Mouse (Mus musculus) thymus, postnatal 10 days (tissue): Measurements from ENCODE around the gene Lmx1a.

Experiments
- DNase-seq, 2 experiments: peaks; one replicate each; pipeline ENCODE4 v3.0.0; 2021; ENCODE audit warnings: low spot score in 2 of 2

Gene Lmx1a

DNA sequence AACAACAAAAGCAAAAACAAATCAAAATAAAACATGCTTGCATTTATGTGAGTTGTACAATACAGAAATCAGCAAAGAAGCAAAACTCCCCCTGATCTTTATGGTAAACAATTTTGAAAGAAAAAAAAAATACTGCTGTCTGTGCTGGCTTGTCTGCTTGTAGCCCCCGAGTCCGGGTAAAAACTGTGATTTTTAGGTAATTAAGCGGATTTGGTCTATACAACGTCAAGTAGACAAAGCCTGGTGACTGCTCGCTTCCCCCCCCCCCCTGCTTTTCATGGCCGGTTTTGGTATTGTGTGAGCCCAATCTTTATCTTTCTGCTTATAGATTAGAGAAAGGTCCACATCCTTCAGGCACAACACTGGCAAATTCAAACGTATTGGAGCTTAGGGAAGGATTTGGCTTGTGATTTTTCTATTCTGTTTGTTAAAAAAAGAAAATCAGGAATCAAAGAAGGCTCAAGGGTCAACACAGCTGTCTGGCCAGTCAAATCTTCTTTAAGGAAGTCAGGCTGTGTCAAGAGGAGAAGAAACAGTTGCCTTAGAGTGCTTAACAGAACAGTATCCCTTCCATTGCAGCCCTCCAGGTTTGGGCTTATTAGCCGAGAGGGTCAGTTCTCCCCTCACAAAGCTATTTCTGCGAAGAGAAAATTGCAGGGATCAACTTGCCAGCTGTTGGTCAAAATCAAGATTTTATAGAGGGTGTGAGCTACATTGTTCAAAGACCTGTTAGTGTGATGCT is 4.6 kb downstream of the Lmx1a start:
- DNase-seq = no peak

DNA sequence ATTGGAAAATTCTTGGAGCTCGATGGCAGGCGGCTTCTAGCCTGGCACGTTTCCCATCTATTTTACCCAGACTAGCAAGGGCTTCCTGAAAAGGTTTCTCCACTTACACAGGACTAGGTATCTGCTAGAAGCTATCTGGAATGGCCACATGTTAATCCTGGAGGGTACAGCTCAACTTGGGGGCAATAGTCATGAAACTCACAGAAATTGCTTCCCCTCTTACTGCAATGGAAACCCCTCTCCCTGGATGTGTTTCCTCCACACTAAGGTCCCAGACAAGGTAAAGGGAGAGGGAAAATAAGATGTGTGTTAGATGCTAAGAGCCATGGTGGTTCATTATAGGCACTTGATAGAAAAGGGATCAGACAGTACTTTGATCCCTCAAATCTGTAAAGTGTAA is 5.7 kb downstream of the Lmx1a start:
- DNase-seq = no peak

DNA sequence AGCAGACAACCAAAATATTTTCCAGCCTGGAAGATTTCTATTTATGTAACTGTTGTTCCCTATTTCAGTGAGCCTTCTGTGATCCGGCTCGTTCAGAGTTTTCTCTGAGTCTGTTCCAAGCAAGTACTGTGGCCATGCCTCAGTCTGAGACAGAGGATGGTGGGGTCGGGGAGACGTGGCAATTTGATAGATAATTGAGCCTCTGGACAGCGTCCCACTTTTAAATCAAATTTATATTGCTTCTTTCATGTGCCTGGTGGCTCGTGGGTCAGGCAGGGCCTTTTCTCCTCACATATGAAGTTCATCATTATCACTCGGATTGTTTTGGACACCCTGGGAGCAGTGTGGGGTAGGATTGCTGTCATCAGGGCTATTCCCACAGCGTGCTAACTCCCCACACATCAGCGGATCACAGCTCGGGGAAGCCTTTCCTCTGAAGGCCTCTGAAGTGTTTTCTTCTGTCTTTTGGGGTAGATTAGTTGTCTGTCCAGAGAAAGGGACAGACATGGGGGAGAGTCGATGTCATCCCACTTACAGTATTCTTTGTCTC is 6.9 kb downstream of the Lmx1a start:
- no peak for DNase-seq

DNA sequence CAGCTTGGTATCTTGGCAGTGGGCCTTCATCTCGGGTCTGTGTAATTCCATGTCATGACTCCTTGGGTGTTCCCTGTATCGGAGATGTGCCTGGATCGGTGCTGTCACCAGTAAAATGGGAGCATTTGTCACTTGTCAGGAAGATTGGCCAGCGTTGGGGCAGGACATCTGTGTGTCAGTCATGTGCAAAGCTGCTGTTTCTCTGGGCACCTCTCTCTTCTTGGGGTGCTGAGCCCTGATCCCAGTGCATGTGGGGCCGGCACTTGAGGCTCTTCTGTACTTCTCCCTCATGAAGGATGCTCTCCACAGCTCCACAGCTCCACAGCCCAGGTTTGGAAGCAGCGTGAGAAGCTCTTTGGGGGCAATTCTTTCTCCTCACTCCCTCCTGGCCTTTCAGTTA is 10.7 kb downstream of the Lmx1a start:
- no peak for DNase-seq

DNA sequence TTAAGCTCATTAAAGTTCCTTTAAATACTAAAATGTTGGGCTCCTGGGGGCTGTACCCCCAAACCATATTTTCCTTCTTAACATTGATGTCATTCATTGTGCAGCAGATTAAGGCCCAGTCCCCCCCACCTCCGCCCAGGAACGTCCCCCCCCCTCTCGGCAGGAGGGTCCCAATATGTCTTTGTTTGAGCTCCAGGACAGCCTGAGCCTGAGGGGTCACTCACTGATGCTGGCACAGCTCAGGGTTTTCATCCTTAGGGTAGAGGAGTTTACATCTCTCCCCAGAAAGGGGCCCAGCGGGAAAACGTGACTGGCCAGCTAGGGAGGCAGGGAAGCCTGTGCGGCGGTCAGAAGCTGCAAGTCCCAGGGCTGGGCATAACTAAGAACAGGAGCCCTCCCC is 11.2 kb downstream of the Lmx1a start:
- DNase-seq = no peak

DNA sequence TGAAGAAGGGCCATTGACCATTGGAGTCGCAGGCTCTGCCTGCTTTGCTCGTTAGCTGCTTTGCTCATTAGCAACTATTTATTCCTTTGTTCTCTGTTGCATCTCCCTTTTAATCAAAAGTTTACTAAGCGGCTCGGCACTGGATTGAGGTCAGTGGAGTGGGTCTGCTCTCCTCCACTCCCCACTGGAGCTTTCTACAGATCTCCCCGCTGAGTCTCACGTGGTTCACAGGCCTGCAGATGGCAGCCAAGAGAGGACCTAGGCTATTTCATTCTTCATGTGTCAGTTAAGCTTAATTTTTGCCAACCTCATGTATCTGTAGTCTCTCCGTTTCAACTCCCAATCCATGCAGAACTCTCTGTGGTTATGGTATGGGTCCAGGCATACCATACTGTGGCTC is 16.5 kb downstream of the Lmx1a start:
- no peak for DNase-seq

DNA sequence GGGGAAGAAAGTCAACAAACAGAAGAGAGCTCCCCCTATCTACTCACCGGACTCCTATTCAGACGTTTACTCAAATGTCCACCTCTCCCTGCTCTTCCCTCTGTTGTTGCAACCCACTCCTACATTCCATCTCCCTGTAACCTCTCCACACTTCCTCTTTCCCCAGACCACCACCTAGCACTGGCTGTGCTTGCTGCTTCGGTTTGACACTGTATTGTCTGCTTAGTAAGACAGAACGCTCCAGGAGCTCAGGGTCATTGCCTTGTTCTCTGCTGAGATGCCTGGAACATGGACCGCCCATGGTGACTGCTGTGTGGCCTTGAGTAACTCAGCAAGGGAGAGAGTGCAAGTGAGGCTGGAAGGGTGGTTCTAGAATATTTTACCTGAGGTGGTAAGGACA is 19.7 kb downstream of the Lmx1a start:
- no peak for DNase-seq

DNA sequence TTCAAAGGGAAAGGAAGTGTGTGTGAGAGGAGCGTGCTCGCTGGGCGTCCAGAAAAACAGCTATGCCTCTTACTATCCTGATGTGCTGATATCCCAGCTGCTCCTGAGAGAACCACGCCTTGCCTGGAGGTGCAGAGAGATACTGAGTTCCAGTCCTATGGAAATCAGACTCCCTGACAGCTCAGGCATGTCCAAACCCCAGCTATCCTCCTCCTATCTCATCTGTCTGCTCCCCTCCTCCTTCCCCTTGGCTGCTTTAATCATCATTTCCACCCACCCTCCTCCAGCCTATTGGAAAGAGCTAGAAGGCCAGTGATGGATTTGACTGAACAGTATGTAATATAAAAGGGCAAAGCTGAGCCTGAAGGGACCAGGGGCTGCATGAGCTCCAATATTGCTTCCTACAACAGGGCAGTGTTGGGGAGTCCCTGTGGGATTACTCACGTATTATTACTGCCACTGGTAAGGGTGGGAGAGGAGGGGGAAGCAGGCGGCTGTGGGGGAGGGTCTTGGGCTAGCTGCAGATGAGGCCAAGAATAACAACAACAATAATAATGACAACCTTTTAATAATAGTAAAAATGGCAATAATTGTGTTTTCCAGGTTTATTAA is 26.8 kb downstream of the Lmx1a start:
- DNase-seq = no peak

DNA sequence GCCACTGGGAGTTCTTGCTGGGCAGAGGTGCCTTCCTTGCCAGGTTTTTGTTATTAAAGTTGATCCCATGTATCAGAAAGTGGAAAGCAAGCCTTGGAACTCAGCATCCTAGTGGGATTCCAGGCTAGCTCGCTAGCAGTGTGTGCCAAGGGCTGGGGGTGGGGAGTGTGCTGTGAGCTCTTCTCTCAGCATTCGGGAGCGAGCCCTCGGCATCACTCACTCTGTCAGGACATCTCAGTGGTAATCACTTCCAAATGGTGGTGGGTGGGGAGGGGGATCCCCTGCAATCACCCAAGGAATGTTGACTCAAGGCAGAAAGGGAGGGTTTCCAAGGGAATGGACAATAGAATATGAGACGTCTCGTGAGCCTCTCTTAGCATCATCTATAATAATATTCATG is 45.4 kb downstream of the Lmx1a start:
- no peak for DNase-seq

DNA sequence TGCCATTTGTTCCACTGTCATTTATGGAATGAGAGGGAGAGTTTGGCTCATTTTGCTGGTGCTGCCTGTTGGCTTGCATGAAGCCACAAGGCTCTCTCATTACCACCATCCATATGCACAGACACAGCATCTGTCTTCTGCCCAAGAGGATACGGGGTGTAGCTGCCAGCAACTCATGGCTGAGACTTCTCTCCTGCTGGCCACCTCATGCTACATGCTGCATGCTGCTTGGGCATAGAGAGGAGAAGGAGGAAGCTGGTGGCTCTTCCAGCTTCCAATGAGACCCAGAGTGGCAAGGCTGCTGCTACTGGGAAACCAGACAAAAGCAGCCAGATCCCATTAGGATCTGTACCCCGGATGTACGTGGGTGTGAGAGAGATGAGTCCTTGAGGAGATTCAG is 47.8 kb downstream of the Lmx1a start:
- DNase-seq = no peak

DNA sequence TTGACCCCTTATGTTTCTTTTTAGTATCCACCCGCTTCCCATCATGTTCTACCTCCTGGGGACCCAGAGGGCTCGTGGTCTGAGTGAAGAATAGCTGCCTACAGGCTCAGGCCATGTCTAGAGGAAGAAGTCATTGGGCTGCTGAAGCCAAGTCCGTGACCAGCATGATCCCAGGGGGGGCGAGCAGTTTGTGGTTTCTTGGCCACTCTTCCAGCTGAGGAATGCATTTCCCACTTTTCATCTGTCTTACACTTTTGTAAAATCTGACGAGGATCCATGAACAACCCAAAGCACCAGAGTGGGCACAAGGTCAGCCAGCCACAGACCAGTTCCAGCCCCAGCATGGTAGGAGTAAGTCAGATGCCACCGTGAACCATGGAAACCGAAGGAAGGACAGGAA is 50.2 kb downstream of the Lmx1a start:
- DNase-seq = no peak

DNA sequence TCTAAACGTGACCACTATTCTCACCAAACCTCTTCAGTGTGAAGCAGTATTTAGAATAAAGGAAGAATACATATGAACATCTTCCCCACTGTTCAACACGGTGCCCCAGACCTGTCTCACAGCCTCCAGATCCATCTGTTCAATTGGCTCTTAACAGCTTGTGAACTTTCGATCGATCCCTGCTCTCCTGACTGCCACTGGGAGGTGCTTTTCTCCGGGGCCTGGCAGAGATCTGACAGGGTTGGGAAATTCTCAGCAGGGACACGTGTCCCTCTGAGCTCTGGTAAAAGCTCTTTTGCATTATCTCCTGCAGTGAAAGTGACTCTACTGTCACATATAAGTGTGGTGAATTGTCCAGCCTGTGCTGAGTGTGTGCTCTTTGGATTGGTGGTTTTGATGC is 57.6 kb downstream of the Lmx1a start:
- no peak for DNase-seq

DNA sequence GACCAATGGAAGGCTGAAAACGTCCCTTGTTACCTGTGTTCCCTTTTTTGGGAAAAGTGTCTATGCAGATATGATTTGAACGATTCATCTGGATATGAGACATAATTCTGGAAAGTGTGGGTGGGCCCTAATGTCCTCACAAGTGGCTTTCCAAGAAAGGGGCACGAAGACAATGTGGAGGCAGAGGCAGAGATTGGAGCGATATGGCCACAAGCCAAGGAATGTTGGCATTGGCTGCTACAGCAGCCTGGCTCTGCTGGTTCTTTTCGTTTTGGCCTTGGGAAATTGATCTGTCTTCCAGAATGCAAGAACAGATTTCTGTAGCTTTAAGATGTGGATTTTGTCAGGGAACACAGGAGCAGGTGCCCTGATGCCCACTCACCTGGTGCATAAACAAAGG is 63.6 kb downstream of the Lmx1a start:
- no peak for DNase-seq

DNA sequence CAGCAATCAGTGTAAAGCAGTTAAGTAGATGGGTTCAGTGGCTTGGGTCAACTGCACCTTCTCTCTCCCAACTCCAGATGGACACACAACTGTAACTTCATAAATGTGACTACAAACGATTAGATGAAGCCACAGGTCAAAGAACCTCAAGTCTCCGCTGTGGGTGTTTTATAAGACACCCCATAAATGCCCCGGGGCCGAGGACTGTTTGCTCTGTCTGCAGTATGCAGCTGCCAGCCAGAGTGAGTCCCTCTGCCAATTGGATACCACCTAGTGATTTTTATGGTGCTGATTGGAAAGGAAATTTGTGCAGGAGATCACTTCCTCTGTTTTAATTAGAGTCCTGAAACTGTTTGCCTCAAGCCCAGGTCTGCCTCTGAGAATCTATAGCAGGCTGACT is 65.0 kb downstream of the Lmx1a start:
- no peak for DNase-seq

DNA sequence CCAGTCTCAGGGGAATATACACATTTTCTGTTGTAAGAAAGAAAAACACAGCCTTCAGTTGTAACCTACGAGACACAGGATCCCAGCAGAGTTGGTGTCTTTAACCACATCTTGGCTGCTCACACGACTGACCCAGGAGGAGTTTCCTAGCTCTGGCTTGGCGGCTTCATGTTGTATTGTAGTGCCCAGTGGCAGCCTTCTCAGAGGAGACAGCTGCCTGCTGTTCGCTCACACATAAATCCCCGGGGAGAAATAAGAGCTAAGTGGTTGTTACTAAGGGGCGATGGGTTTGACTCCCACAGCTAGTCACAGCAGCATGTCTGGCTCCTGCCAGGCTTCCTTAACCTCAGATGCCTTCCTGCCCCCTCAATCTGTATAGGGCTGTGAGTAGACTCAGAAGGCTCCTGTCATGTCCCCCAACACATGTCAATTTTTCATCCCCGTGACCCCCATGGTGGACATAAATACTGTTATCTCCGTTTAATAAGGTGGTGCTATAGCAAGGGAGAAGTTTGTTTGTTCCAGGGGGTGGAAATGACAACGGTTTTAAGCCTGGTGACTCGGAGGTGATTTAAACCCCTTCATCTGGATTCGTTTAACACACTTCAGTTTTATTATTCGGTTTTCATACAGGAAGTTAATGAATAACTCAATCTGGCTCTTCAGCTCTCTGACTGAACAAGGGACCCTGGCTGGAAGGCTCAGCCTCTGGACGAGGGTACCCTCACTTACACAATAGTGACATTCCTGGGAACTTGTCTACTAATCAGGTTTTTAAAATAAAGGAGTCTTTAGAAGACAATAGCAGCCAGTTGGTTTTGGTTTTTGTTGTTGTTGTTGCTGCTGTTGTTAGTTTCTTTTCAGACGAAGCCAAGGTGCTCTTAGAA is 65.8 kb downstream of the Lmx1a start:
- DNase-seq = no peak

DNA sequence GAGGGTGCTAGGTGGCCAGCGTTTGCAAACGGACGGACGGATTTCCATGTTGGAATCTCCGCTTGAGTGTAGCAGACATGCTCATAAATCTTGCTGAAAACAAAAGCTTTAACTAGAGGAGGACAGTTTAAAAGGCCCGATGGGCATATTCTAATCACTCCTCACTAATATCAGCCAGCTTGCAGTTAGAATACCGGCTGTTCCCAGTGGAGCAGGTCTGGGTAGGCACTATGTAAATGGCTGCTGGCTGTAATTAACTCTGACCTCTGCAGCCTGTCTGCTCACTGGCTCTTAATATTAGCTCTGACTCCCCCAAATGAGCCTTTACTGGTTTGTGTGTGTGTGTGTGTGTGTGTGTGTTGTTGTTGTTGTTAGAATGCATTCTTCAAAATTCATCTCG is 69.2 kb downstream of the Lmx1a start:
- DNase-seq = no peak

DNA sequence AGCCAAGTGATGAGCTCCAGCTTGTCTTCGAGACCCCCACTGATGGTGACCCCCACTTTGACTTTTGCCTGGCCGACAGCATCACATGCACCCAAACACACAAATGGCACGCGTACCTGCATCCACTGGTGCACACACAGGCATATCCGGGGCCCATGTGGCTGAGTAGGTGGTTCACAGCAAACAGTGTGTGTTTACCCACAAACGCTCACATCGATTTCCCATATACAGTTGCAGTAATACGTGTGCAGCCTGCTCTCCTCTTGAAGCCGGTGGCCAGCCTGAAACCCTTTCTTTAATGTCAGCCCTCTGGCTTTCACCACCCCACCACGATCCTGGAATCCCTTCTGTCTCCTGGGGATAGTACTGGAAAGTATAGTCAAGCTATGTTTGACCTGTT is 71.3 kb downstream of the Lmx1a start:
- DNase-seq = no peak

DNA sequence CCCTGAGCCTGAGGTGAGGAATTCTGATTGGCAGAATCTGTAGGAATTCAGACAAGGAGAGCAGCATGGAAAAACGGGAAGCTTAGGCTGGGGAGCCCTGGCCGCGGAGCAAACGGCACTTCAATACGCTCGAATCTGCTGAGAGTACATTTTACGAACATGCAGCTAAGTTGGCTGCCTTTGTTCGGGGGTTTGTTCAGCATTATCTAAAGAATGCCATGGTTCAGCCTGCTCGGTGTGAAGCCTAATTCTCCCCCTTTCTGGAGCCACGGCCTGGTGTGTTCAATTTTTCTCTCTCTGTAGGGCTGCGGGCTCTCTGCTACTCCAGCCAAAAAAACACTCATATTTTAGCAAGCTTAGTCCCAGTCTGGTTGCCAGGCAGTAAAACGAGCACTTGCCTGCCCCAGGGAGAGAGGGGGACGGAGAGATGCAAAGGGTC is 72.8 kb downstream of the Lmx1a start:
- DNase-seq = no peak

DNA sequence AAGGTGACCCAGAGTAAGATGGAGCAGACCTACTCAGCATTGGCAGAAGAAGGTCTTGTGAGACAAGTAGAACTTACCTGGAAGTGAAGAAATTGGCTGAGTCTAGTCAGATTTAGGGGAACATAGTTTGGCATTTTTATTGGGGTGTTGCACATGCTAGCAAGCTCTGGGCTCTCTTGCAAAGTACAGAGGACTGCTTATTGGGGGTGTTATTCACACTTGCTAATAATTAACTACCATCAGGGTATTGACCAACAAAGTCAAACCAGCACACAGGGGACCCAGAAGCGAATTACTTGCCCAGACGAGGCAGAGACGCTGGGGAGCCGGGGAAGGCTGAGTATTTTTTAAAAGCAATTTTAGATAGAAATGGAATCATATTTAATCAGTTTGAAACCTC is 77.6 kb downstream of the Lmx1a start:
- no peak for DNase-seq

DNA sequence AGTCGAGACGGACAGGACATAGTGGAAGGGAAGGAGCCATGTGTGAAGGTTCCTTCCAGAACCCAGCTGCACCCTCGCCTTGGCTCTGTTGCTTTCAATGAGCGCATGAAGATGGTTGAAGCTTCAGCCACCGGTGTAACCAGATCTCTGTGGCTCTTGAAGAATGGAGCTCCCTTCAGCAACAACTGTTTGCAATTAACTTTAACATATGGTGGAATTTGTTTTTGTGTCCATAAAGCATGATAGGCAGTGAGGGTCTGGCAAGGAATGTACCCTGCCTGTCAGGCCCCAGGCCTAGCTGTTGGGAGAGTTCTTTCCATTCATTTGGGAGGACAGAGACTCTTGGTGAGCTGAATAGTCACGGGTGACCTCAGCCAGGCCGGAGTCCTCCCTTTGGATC is 81.4 kb downstream of the Lmx1a start:
- DNase-seq = no peak

DNA sequence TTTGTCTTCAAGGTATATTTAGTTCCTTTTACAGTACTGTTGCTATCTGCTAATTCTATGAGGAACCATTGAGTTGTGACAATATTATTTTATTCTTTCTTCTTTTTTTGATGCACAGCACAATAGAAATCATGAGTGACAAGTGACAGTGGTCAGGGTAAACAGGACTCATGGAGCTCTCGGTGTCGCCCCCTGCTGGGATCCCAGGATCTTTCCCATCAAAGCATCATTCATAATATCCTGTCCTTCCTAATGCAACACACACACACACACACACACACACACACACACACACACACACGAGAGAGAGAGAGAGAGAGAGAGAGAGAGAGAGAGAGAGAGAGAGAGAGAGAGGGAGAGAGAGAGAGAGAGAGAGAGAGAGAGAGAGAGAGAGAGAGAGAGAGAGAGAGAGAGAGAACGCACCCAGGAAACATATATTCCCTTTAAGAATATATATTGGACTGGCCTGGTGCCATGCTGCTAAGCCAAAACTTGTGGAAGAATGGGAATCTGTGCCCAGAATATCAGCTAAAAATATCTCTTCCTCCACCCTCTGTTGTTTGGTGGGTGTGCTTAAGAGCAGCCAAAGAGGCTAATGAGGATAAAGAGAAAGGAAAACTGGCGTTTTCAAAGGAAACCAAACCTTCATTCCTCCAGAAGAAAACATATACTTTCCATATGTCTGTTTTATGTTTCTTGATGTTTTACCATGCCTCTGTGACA is 90.9 kb downstream of the Lmx1a start:
- no peak for DNase-seq
